Mouse (Mus musculus): ENCODE results near the gene Mapk8ip2. TPM values are rescaled to one million over a fixed set of nuclear protein-coding genes. Genes with fewer than 3 reads are reported as not detected.

Gene Mapk8ip2
- 44.1 and 51.6 TPM in 2 replicates for polyA plus RNA-seq (2016; fragmentation: Nextera tagmentation; extraction: Ambion mirVana)

DNA sequence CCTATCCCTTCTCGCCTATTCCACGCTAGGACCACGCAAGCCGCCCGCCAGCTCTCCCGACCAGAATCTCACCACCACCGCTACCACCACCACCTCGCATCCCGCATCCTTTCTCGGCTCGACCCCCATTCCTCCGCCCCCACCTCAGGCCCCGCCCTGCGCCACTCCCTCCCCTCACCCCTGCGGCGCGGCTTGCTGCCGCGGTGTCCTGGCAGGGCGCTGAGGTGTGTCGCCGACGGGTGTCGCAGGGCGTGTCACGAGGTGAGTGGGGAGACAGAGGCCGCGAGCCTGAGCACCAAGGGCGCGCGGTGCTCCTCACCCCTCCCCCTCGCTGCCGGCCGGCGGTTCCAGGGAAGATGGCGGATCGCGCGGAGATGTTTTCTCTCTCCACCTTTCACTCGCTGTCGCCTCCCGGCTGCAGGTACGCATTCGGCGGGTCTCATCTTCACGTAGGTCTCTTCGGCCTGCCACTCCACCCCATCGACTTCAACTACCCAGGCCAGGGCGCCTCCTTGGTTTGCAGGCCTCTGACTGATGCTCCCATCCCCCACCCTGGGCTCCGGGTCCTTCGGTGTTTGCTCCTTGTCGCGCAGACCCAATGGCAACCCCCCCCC, at the start of gene Mapk8ip2:
Gene Mapk8ip2 (plus strand): TSS at position 49 of the 614 bp plus-strand sequence.
- H3K27ac ChIP-seq, result peak within 1 kb of the TSS; percentile 74
- under 1% methylated on average over 53 of the region's 53 CpGs for WGBS
- H3K27me3 ChIP-seq, result peaks cover 22% of the 10 kb centered on the region
- H3K4me2 ChIP-seq, result peak within 1 kb of the TSS; percentile 82
- H3K9ac ChIP-seq, result peak within 1 kb of the TSS; percentile 78
- no peaks in the 10 kb centered on the region for H3K9me3 ChIP-seq
- ATAC-seq (ENCODE audit: low FRiP score), result peak; percentile 87
- peak within 1 kb of the TSS; percentile 85 for H3K4me3 ChIP-seq (replicated peaks)
- peaks cover 27% of the 10 kb centered on the region for H3K36me3 ChIP-seq (replicated peaks)
- peaks cover 24% of the 10 kb centered on the region for H3K4me1 ChIP-seq

GRCm38 (mm10) chr15:89404831-89405623, 48.7 kb upstream of the Mapk8ip2 start:
- H3K4me1 ChIP-seq, result no peaks in the 10 kb centered on the region
- WGBS, result 85% methylated on average over 10 of the region's 10 CpGs
- no peaks in the 10 kb centered on the region for H3K36me3 ChIP-seq (replicated peaks)
- no peak overlapping the region for H3K4me3 ChIP-seq (replicated peaks)
- no peak overlapping the region for H3K9ac ChIP-seq
- H3K9me3 ChIP-seq, result peaks cover 9% of the 10 kb centered on the region
- ATAC-seq (ENCODE audit: low FRiP score), result no peak
- no peaks in the 10 kb centered on the region for H3K27me3 ChIP-seq
- H3K4me2 ChIP-seq, result no peak overlapping the region
- H3K27ac ChIP-seq, result no peak overlapping the region

GRCm38 (mm10) chr15:89406691-89407090, 47.0 kb upstream of the Mapk8ip2 start:
- no peak overlapping the region for H3K9ac ChIP-seq
- no peak for ATAC-seq (ENCODE audit: low FRiP score)
- no peaks in the 10 kb centered on the region for H3K4me1 ChIP-seq
- H3K4me2 ChIP-seq, result no peak overlapping the region
- no peaks in the 10 kb centered on the region for H3K27me3 ChIP-seq
- no peaks in the 10 kb centered on the region for H3K36me3 ChIP-seq (replicated peaks)
- H3K27ac ChIP-seq, result no peak overlapping the region
- peaks cover 11% of the 10 kb centered on the region for H3K9me3 ChIP-seq
- no peak overlapping the region for H3K4me3 ChIP-seq (replicated peaks)

- Histone ChIP-seq H3K4me2 (no peak within 1 kb of the TSS), H3K4me1 (no peaks in the 10 kb centered on the region), H3K36me3 (replicated peaks) (no peaks in the 10 kb centered on the region), H3K9me3 (peaks cover 11% of the 10 kb centered on the region), H3K4me3 (replicated peaks) (no peak within 1 kb of the TSS), H3K27me3 (no peaks in the 10 kb centered on the region), H3K27ac (no peak within 1 kb of the TSS), H3K9ac (no peak within 1 kb of the TSS)
- ATAC-seq (ENCODE audit: low FRiP score), result no peak
- WGBS, result 88% methylated on average over 24 of the region's 24 CpGs
Observed at GRCm38 (mm10) chr15:89410118-89410517, 43.6 kb upstream of the Mapk8ip2 start, which contains the start of gene Syce3. TSS of gene Syce3 (minus strand) at chr15:89410503.

DNA sequence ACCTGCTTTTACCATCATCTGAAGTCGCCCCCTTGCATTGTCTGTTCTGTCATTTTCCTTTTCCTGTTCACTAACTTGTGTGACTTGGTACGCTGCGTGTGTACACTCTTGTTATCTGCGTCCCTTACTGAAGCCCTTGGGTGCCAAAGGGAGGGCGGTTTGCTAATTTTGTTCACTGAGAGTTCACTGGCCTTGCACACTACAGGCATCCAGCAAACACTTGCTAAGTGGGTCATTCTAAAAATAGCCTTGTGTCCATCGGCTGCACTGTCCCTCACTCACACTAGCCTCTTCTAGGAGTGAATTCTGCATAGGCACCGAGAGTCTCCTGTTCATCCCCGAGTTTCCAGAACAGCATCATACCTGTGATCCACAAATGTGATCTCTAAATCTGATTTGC, 38.4 kb upstream of the Mapk8ip2 start:
- H3K4me3 ChIP-seq (replicated peaks), result no peak overlapping the region
- H3K4me1 ChIP-seq, result no peaks in the 10 kb centered on the region
- H3K27me3 ChIP-seq, result no peaks in the 10 kb centered on the region
- no peak overlapping the region for H3K27ac ChIP-seq
- H3K4me2 ChIP-seq, result no peak overlapping the region
- no peak for ATAC-seq (ENCODE audit: low FRiP score)
- no peak overlapping the region for H3K9ac ChIP-seq
- H3K9me3 ChIP-seq, result no peaks in the 10 kb centered on the region
- WGBS, result 85% methylated on average over 8 of the region's 8 CpGs
- H3K36me3 ChIP-seq (replicated peaks), result peaks cover 37% of the 10 kb centered on the region

DNA sequence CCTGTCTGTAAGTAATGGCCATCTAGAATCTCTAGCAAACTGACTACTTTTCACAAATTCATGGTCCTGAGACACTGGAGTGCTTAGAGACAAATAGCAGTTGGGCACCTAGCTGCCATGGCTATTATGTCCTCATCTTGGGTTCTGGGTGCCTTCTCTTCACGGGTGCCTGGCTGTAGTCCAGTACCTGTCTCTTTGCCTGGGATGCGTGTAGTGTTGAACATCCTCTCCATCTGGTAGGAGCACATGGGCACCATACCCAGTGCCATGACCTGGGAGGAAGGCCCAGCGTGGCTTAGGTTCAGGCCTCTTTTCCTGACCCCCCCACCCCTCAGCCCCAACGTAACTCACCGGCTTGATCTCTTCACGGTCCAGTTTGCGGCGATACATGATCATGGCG, 31.8 kb upstream of the Mapk8ip2 start:
- Histone ChIP-seq H3K9ac (no peak overlapping the region), H3K27me3 (no peaks in the 10 kb centered on the region), H3K27ac (no peak overlapping the region), H3K9me3 (no peaks in the 10 kb centered on the region), H3K4me3 (replicated peaks) (no peak overlapping the region), H3K4me2 (no peak overlapping the region), H3K4me1 (no peaks in the 10 kb centered on the region), H3K36me3 (replicated peaks) (peaks cover 52% of the 10 kb centered on the region)
- no peak for ATAC-seq (ENCODE audit: low FRiP score)
- WGBS, result 94% methylated on average over 9 of the region's 9 CpGs

- no peak overlapping the region for H3K4me2 ChIP-seq
- peaks cover 35% of the 10 kb centered on the region for H3K36me3 ChIP-seq (replicated peaks)
- H3K27me3 ChIP-seq, result no peaks in the 10 kb centered on the region
- H3K4me1 ChIP-seq, result peaks cover 11% of the 10 kb centered on the region
- ATAC-seq (ENCODE audit: low FRiP score), result no peak
- H3K4me3 ChIP-seq (replicated peaks), result no peak overlapping the region
- no peak overlapping the region for H3K27ac ChIP-seq
- H3K9me3 ChIP-seq, result no peaks in the 10 kb centered on the region
- 85% methylated on average over 8 of the region's 8 CpGs for WGBS
- no peak overlapping the region for H3K9ac ChIP-seq
Observed at GRCm38 (mm10) chr15:89424621-89425020, 29.1 kb upstream of the Mapk8ip2 start.

- no peaks in the 10 kb centered on the region for H3K9me3 ChIP-seq
- H3K36me3 ChIP-seq (replicated peaks), result peaks cover 25% of the 10 kb centered on the region
- no peak for ATAC-seq (ENCODE audit: low FRiP score)
- peaks cover 16% of the 10 kb centered on the region for H3K4me1 ChIP-seq
- WGBS, result 38% methylated on average over 6 of the region's 6 CpGs
- H3K4me2 ChIP-seq, result no peak within 1 kb of the TSS
- no peak within 1 kb of the TSS for H3K27ac ChIP-seq
- H3K4me3 ChIP-seq (replicated peaks), result no peak within 1 kb of the TSS
- H3K9ac ChIP-seq, result no peak within 1 kb of the TSS
- H3K27me3 ChIP-seq, result no peaks in the 10 kb centered on the region
Observed at GRCm38 (mm10) chr15:89425711-89426121, 28.0 kb upstream of the Mapk8ip2 start, which contains the start of gene Cpt1b. TSS of gene Cpt1b (minus strand) at chr15:89425863.

- Histone ChIP-seq H3K4me3 (replicated peaks) (no peak overlapping the region), H3K9me3 (no peaks in the 10 kb centered on the region), H3K36me3 (replicated peaks) (peaks cover 25% of the 10 kb centered on the region), H3K27ac (no peak overlapping the region), H3K4me1 (peaks cover 16% of the 10 kb centered on the region), H3K9ac (no peak overlapping the region), H3K27me3 (no peaks in the 10 kb centered on the region), H3K4me2 (no peak overlapping the region)
- WGBS, result 92% methylated on average over 10 of the region's 10 CpGs
- ATAC-seq (ENCODE audit: low FRiP score), result no peak
Observed at GRCm38 (mm10) chr15:89426716-89427115, 27.0 kb upstream of the Mapk8ip2 start.

DNA sequence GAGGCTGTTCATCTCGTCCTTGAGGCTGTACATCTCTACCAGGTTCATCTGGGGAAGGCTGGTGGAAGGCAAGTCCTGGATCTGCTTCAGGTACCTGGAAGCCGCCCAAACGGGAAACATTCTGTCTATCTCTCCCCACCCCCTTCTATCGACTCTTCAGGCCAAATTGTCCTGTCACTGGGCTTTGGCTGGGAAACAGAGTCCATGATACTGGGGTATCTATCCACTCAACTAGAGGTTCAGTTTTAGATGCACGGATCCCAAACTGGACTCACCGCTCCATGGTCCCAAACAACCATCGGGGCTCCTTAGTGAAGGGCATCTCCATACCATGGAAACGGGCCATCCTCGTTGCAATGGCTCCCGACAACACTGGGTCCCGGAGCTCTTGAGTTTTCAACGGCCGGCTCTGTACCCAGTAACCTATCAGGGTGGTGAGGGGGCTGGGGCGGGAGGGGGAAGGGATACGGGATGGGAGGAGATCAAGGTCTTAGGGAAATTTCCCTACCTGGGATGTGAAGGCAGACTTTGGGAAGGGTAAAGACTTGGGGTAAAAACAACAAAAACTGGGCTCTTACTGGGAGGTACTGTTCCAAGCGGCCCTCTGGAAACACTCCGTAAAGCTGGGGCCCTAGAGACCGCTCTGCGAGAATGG, 25.4 kb upstream of the Mapk8ip2 start:
- ATAC-seq (ENCODE audit: low FRiP score), result no peak
- peak overlapping the region; percentile 91 for H3K4me2 ChIP-seq
- peak overlapping the region; percentile 70; the same call in 1 of the 2 replicates for H3K9ac ChIP-seq
- peaks cover 25% of the 10 kb centered on the region for H3K36me3 ChIP-seq (replicated peaks)
- H3K4me1 ChIP-seq, result peaks cover 16% of the 10 kb centered on the region
- H3K9me3 ChIP-seq, result no peaks in the 10 kb centered on the region
- H3K27me3 ChIP-seq, result no peaks in the 10 kb centered on the region
- H3K27ac ChIP-seq, result no peak overlapping the region
- peak overlapping the region; percentile 77 for H3K4me3 ChIP-seq (replicated peaks)
- 80% methylated on average over 19 of the region's 19 CpGs for WGBS

GRCm38 (mm10) chr15:89428821-89429351, 24.8 kb upstream of the Mapk8ip2 start:
- Histone ChIP-seq H3K4me3 (replicated peaks) (peak overlapping the region; percentile 77), H3K9ac (peak overlapping the region; percentile 70), H3K27ac (peak overlapping the region; percentile 91; the same call in 1 of the 2 replicates), H3K27me3 (no peaks in the 10 kb centered on the region), H3K36me3 (replicated peaks) (peaks cover 25% of the 10 kb centered on the region), H3K4me2 (peak overlapping the region; percentile 91), H3K9me3 (no peaks in the 10 kb centered on the region), H3K4me1 (peaks cover 16% of the 10 kb centered on the region)
- peak; percentile 69 for ATAC-seq (ENCODE audit: low FRiP score)
- 4% methylated on average over 22 of the region's 22 CpGs for WGBS

All from forebrain, embryonic 12.5 days (tissue).